ENCODE assay signal across 9 mouse cellular contexts in the genomic region with DNA sequence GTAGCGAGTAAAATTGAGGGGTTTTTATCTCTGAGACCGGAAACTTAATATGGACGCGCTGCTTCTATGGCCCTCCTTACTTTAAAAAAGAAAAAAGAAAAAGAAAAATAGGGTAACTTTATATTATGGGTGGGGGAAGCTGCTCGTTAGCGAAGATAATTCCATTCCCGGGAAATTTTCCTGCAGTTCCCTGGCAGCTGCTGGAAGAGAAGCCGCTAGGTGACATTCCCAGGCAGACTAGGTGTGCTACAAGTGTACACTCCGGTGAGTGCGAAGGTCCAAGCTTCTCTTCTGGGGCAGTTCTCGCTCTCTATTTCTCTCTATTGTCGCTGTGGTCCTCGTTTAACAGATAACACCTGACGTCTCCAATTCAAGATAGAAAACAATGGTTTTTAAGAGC. TPM values are rescaled to one million over a fixed set of nuclear protein-coding genes. Genes with fewer than 3 reads are reported as not detected.
DNase-seq lines count a peak whose midpoint lies in the region; ATAC-seq and TF ChIP-seq lines count a peak whose summit lies in the region.
"Had no signal": no experiment of that assay in that cellular context is flagged by ENCODE, and none has a peak within 500 bp of the region (broad histone marks: within the 10 kb centered on the region; RNA-seq: fewer than 3 reads in every experiment).

No protein-coding gene starts in this region.

- peak overlapping the region; percentile 51 for H3K4me3 ChIP-seq in left cerebral cortex, adult 2 months
- H3K4me3 ChIP-seq in forebrain, embryonic 12.5 days (replicated peaks), result peak overlapping the region; percentile 51
- peak overlapping the region; percentile 76 for H3K4me3 ChIP-seq in limb, embryonic 13.5 days
- H3K4me3 ChIP-seq in neural tube, embryonic 15.5 days (replicated peaks), result peak overlapping the region; percentile 48

- TF ChIP-seq CTCF in left cerebral cortex, adult 2 months (IDR thresholded peaks at IDR 0.05), result no peak

- H3K27me3 ChIP-seq in forebrain, embryonic 12.5 days, result peaks cover 51% of the 10 kb centered on the region
- H3K27me3 ChIP-seq in limb, embryonic 13.5 days, result no peaks in the 10 kb centered on the region
- H3K27me3 ChIP-seq in neural tube, embryonic 15.5 days (replicated peaks), result peaks cover 22% of the 10 kb centered on the region

- no peaks in the 10 kb centered on the region for H3K36me3 ChIP-seq in forebrain, embryonic 12.5 days (replicated peaks)
- peaks cover 4% of the 10 kb centered on the region; the same call in 1 of the 2 replicates for H3K36me3 ChIP-seq in limb, embryonic 13.5 days
- H3K36me3 ChIP-seq in neural tube, embryonic 15.5 days, result no peaks in the 10 kb centered on the region

- WGBS in forebrain, embryonic 12.5 days, result 8% methylated on average over 14 of the region's 14 CpGs
- 5% methylated on average over 14 of the region's 14 CpGs for WGBS in limb, embryonic 13.5 days
- WGBS in neural tube, embryonic 15.5 days, result 3% methylated on average over 14 of the region's 14 CpGs

- H3K4me1 ChIP-seq in forebrain, embryonic 12.5 days, result peaks cover 17% of the 10 kb centered on the region
- peaks cover 40% of the 10 kb centered on the region for H3K4me1 ChIP-seq in limb, embryonic 13.5 days
- H3K4me1 ChIP-seq in neural tube, embryonic 15.5 days, result peaks cover 28% of the 10 kb centered on the region

- intact Hi-C loops in left cerebral cortex, adult 2 months (cut with DNase I), result no loop called here

- H3K27ac ChIP-seq in left cerebral cortex, adult 2 months, result no peak overlapping the region
- H3K27ac ChIP-seq in forebrain, embryonic 12.5 days, result no peak overlapping the region
- H3K27ac ChIP-seq in limb, embryonic 13.5 days, result no peak overlapping the region
- H3K27ac ChIP-seq in neural tube, embryonic 15.5 days (replicated peaks), result no peak overlapping the region

- ATAC-seq in forebrain, embryonic 12.5 days (ENCODE audit: low FRiP score), result no peak
- no peak for ATAC-seq in limb, embryonic 13.5 days (ENCODE audit: low FRiP score, low read depth)
- no peak for ATAC-seq in neural tube, embryonic 15.5 days (ENCODE audit: low FRiP score)

- no peak for DNase-seq in left cerebral cortex, adult 2 months (ENCODE audit: extremely low spot score in 1 of 2, low spot score in 2 of 2)
- DNase-seq in left cerebral cortex, adult 11 months (ENCODE audit: low spot score), result no peak
- DNase-seq in adrenal gland, postnatal 4 days (ENCODE audit: low spot score in 2 of 2), result no peak
- DNase-seq in spleen, adult 18-20 months, result no peak
- DNase-seq in left cerebral cortex, adult 8-10 months (ENCODE audit: low spot score in 2 of 2), result no peak
- DNase-seq: cerebellum, postnatal 36 days had no signal

- no peaks in the 10 kb centered on the region for H3K9me3 ChIP-seq in forebrain, embryonic 12.5 days
- H3K9me3 ChIP-seq in limb, embryonic 13.5 days, result no peaks in the 10 kb centered on the region
- no peaks in the 10 kb centered on the region for H3K9me3 ChIP-seq in neural tube, embryonic 15.5 days (replicated peaks)

- H3K4me2 ChIP-seq in forebrain, embryonic 12.5 days, result peak overlapping the region; percentile 90
- peak overlapping the region; percentile 83 for H3K4me2 ChIP-seq in limb, embryonic 13.5 days (replicated peaks)
- H3K4me2 ChIP-seq in neural tube, embryonic 15.5 days, result peak overlapping the region; percentile 79

- H3K9ac ChIP-seq in forebrain, embryonic 12.5 days, result no peak overlapping the region
- H3K9ac ChIP-seq in limb, embryonic 13.5 days, result peak overlapping the region; percentile 88
- no peak overlapping the region for H3K9ac ChIP-seq in neural tube, embryonic 15.5 days (replicated peaks)

RNA-seq across cellular contexts. Expression of gene Tiam2, which starts 1.0 kb away (rescaled TPM):
- 10 to 100 TPM; 80.1 to 82.9 TPM for total RNA-seq in left cerebral cortex, adult 2 months (2021)
- 14.5 and 15.4 TPM in 2 replicates for polyA plus RNA-seq in forebrain, embryonic 12.5 days (2016; fragmentation: Nextera tagmentation; extraction: Ambion mirVana)
- 25.7 and 29.3 TPM in 2 replicates for polyA plus RNA-seq in limb, embryonic 13.5 days (2015; fragmentation: Nextera tagmentation; extraction: Ambion mirVana)
- 5.3 and 5.6 TPM in 2 replicates for polyA plus RNA-seq in neural tube, embryonic 15.5 days (2015; fragmentation: Nextera tagmentation; extraction: Ambion mirVana)
- 10 to 100 TPM; 19.6 to 20.8 TPM for total RNA-seq in adrenal gland, postnatal 4 days (2021)
- total RNA-seq in left cerebral cortex, adult 8-10 months (2022), result 10 to 100 TPM; 82.4 to 86.9 (median 83.6) TPM
